Comparison of ENCODE assay signal across 8 mouse cellular contexts in the genomic region with DNA sequence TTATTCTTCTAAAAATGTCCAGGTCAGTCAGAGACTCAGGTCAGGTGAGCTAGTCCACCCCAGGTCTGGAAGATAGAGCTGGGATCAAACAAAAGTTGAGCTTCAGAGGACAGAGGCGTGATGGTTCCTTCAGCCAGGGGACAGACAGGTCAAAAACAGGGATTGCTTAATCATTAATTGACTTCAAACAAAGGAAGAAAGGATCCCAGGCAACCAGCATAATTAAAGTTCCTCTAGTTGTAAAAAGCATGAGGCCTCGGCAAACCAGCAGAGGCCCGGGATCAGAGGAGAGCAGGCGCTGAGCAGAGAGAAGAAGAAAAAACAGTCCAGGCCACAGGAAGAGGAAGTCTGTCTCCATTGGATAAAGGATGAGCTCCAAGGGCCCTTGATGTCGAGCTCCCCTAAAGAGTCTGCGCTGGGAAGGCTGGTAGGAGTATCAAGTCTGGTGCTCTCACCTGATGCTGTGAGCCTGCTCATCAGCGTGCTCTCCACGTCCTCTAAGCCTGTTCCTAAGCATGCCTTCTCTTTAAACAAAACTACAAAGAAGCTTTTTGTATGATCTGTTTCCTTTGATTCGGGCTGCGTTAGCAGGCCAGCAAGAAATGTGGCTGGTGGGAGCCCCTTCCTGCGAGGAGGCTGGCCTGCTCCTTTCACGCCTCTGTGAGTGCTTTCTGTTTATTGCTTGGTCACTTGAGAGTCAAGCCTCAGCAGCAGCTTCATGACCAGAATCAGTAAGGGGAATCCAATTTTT. TPM values are rescaled to one million over a fixed set of nuclear protein-coding genes. Genes with fewer than 3 reads are reported as not detected.
DNase-seq lines count a peak whose midpoint lies in the region; ATAC-seq lines count a peak whose summit lies in the region.

No protein-coding gene starts in this region.

- no peak overlapping the region for H3K4me3 ChIP-seq in forebrain, embryonic 14.5 days (ENCODE audit: low read depth, low read length)
- H3K4me3 ChIP-seq in neural tube, embryonic 11.5 days (ENCODE audit: low read depth, low read length), result no peak overlapping the region

- no peaks in the 10 kb centered on the region for H3K36me3 ChIP-seq in forebrain, embryonic 14.5 days (ENCODE audit: control insufficient read depth, insufficient read depth, low read length)
- no peaks in the 10 kb centered on the region for H3K36me3 ChIP-seq in neural tube, embryonic 11.5 days (ENCODE audit: control insufficient read depth, insufficient read depth, low read length)

- H3K4me2 ChIP-seq in forebrain, embryonic 14.5 days (ENCODE audit: low read length), result 0 out of 2 replicates have a peak overlapping the region, but pooled peaks have one; percentile 9
- no peak overlapping the region for H3K4me2 ChIP-seq in neural tube, embryonic 11.5 days (ENCODE audit: low read depth)

- H3K27ac ChIP-seq in forebrain, embryonic 14.5 days (ENCODE audit: low read depth, low read length), result peak overlapping the region; percentile 27; the same call in 1 of the 2 replicates
- no peak overlapping the region for H3K27ac ChIP-seq in neural tube, embryonic 11.5 days (ENCODE audit: low read depth, low read length)

- WGBS in forebrain, embryonic 14.5 days, result 2% methylated on average over 12 of the region's 12 CpGs
- 10% methylated on average over 12 of the region's 12 CpGs for WGBS in neural tube, embryonic 11.5 days

- H3K27me3 ChIP-seq in forebrain, embryonic 14.5 days (replicated peaks; ENCODE audit: control insufficient read depth, insufficient read depth, low read length), result no peaks in the 10 kb centered on the region
- no peaks in the 10 kb centered on the region for H3K27me3 ChIP-seq in neural tube, embryonic 11.5 days (ENCODE audit: control insufficient read depth, insufficient read depth, low read length)

- peaks cover 21% of the 10 kb centered on the region for H3K4me1 ChIP-seq in forebrain, embryonic 14.5 days (ENCODE audit: control insufficient read depth, insufficient read depth, low read length)
- H3K4me1 ChIP-seq in neural tube, embryonic 11.5 days (ENCODE audit: control insufficient read depth, insufficient read depth, low read length), result no peaks in the 10 kb centered on the region

- H3K9ac ChIP-seq in forebrain, embryonic 14.5 days (ENCODE audit: low read length), result no peak overlapping the region
- no peak overlapping the region for H3K9ac ChIP-seq in neural tube, embryonic 11.5 days (ENCODE audit: low read length)

- no peaks in the 10 kb centered on the region for H3K9me3 ChIP-seq in forebrain, embryonic 14.5 days (replicated peaks; ENCODE audit: control insufficient read depth, low read length)
- no peaks in the 10 kb centered on the region for H3K9me3 ChIP-seq in neural tube, embryonic 11.5 days (ENCODE audit: control insufficient read depth, low read length)

- no peak for DNase-seq in frontal cortex, postnatal 14 days (ENCODE audit: low spot score in 2 of 2)
- peak; percentile 68 for DNase-seq in forebrain, embryonic 14.5 days (ENCODE audit: low spot score)
- DNase-seq in kidney, postnatal 36 days, result peak; percentile 45 to 63
- peak; percentile 40 for DNase-seq in neural tube, embryonic 11.5 days (ENCODE audit: low spot score)
- DNase-seq in cerebellum, adult 11-12 months, result no peak

- 0 out of 2 replicates have a peak, but pooled peaks have one; percentile 16 for ATAC-seq in frontal cortex, adult (ENCODE audit: low TSS enrichment)
- peak; percentile 74 for ATAC-seq in forebrain, embryonic 14.5 days
- peak; percentile 48; the same call in 1 of the 2 replicates for ATAC-seq in neural tube, embryonic 11.5 days (ENCODE audit: insufficient read depth, low FRiP score, low TSS enrichment)
- no peak for ATAC-seq in megakaryocyte-erythroid progenitor cell, adult 5-6 weeks (replicated peaks; ENCODE audit: low FRiP score, low TSS enrichment, poor library complexity, severe bottlenecking)
- no peak for ATAC-seq in megakaryocyte, adult 5-6 weeks (ENCODE audit: poor library complexity, severe bottlenecking)

RNA-seq across cellular contexts. Expression of a gene that starts 14.9 kb away (rescaled TPM):
- not detected in 2 replicates for polyA plus RNA-seq in forebrain, embryonic 14.5 days (2014; fragmentation: Nextera tagmentation; extraction: Ambion mirVana)
- polyA plus RNA-seq in neural tube, embryonic 11.5 days (2014; fragmentation: Nextera tagmentation; extraction: Ambion mirVana), result 0.46 and 0.54 TPM in 2 replicates
- 0.69 TPM in 1 of 2 replicates, not detected in the other for total RNA-seq in megakaryocyte-erythroid progenitor cell, adult 5-6 weeks (2014; fragmentation: Nextera tagmentation)
- 0.19 TPM in 1 of 2 replicates, not detected in the other for total RNA-seq in megakaryocyte-erythroid progenitor cell, adult 5-6 weeks (2017)
- total RNA-seq in megakaryocyte, adult 5-6 weeks (2015), result 0.22 TPM in 1 of 2 replicates, not detected in the other
- not detected in 2 replicates for total RNA-seq in megakaryocyte, adult 5-6 weeks (2017)

RNA-seq across cellular contexts. Expression of a gene that starts 24.7 kb away (rescaled TPM):
- polyA plus RNA-seq in forebrain, embryonic 14.5 days (2014; fragmentation: Nextera tagmentation; extraction: Ambion mirVana), result not detected in 2 replicates
- 0.29 TPM in 1 of 2 replicates, not detected in the other for polyA plus RNA-seq in neural tube, embryonic 11.5 days (2014; fragmentation: Nextera tagmentation; extraction: Ambion mirVana)
- 0.64 TPM in 1 of 2 replicates, not detected in the other for total RNA-seq in megakaryocyte-erythroid progenitor cell, adult 5-6 weeks (2014; fragmentation: Nextera tagmentation)
- total RNA-seq in megakaryocyte-erythroid progenitor cell, adult 5-6 weeks (2017), result 0.27 TPM in 1 of 2 replicates, not detected in the other
- total RNA-seq in megakaryocyte, adult 5-6 weeks (2015), result 0.85 TPM in 1 of 2 replicates, not detected in the other
- 0.18 TPM in 1 of 2 replicates, not detected in the other for total RNA-seq in megakaryocyte, adult 5-6 weeks (2017)

RNA-seq across cellular contexts. Expression of a gene that starts 30.8 kb away (rescaled TPM):
- not detected in 2 replicates for polyA plus RNA-seq in forebrain, embryonic 14.5 days (2014; fragmentation: Nextera tagmentation; extraction: Ambion mirVana)
- polyA plus RNA-seq in neural tube, embryonic 11.5 days (2014; fragmentation: Nextera tagmentation; extraction: Ambion mirVana), result 0.31 TPM in 1 of 2 replicates, not detected in the other
- total RNA-seq in megakaryocyte-erythroid progenitor cell, adult 5-6 weeks (2014; fragmentation: Nextera tagmentation), result not detected in 2 replicates
- 0.91 and 3.4 TPM in 2 replicates for total RNA-seq in megakaryocyte-erythroid progenitor cell, adult 5-6 weeks (2017)
- total RNA-seq in megakaryocyte, adult 5-6 weeks (2015), result not detected in 2 replicates
- 1.1 and 1.6 TPM in 2 replicates for total RNA-seq in megakaryocyte, adult 5-6 weeks (2017)

RNA-seq across cellular contexts. Expression of a gene that starts 36.4 kb away (rescaled TPM):
- polyA plus RNA-seq in forebrain, embryonic 14.5 days (2014; fragmentation: Nextera tagmentation; extraction: Ambion mirVana), result not detected in 2 replicates
- polyA plus RNA-seq in neural tube, embryonic 11.5 days (2014; fragmentation: Nextera tagmentation; extraction: Ambion mirVana), result 0.30 and 0.66 TPM in 2 replicates
- total RNA-seq in megakaryocyte-erythroid progenitor cell, adult 5-6 weeks (2014; fragmentation: Nextera tagmentation), result not detected in 2 replicates
- 3.3 TPM in 1 of 2 replicates, not detected in the other for total RNA-seq in megakaryocyte-erythroid progenitor cell, adult 5-6 weeks (2017)
- not detected in 2 replicates for total RNA-seq in megakaryocyte, adult 5-6 weeks (2015)
- total RNA-seq in megakaryocyte, adult 5-6 weeks (2017), result 0.33 TPM in 1 of 2 replicates, not detected in the other

RNA-seq across cellular contexts. Expression of a gene that starts 42.5 kb away (rescaled TPM):
- polyA plus RNA-seq in forebrain, embryonic 14.5 days (2014; fragmentation: Nextera tagmentation; extraction: Ambion mirVana), result not detected in 2 replicates
- not detected in 2 replicates for polyA plus RNA-seq in neural tube, embryonic 11.5 days (2014; fragmentation: Nextera tagmentation; extraction: Ambion mirVana)
- total RNA-seq in megakaryocyte-erythroid progenitor cell, adult 5-6 weeks (2014; fragmentation: Nextera tagmentation), result not detected in 2 replicates
- not detected in 2 replicates for total RNA-seq in megakaryocyte-erythroid progenitor cell, adult 5-6 weeks (2017)
- not detected in 2 replicates for total RNA-seq in megakaryocyte, adult 5-6 weeks (2015)
- total RNA-seq in megakaryocyte, adult 5-6 weeks (2017), result not detected in 2 replicates

Comparison
In these comparisons a context has a peak if more than half of its experiments do, and no peak if none do; other contexts are left out.
1. ATAC-seq: peak in frontal cortex, adult (single experiment), forebrain, embryonic 14.5 days (single experiment) and neural tube, embryonic 11.5 days (single experiment); none in megakaryocyte-erythroid progenitor cell, adult 5-6 weeks (single experiment) and megakaryocyte, adult 5-6 weeks (single experiment).
2. DNase-seq: peak in forebrain, embryonic 14.5 days (single experiment), kidney, postnatal 36 days (2 of 2) and neural tube, embryonic 11.5 days (single experiment); none in frontal cortex, postnatal 14 days (0 of 2) and cerebellum, adult 11-12 months (single experiment).